Mouse (Mus musculus) cortical plate, adult 2 months (tissue): ENCODE measurements at regions not wholly inside any gene's neighbourhood (a gene's known extent, or its start where the extent isn't known, plus 50 kb on each side); places are given as distances from the start of the nearest gene placed in this dataset.

ENCODE experiments used
- CTCF ChIP-seq: fragments of 200-500 bp; IDR thresholded peaks from 2 replicates; pipeline ENCODE4 v1.5.1; 2011; ENCODE audit warnings: mild to moderate bottlenecking, control low read depth, low read length; ENCODE audit not compliant: insufficient read depth; ENCODE audit errors: extremely low read depth
- POLR2A ChIP-seq: fragments of 200-500 bp; IDR thresholded peaks from 2 replicates; pipeline ENCODE4 v1.6.1; 2011; ENCODE audit warnings: mild to moderate bottlenecking, low read length, control low read depth; ENCODE audit not compliant: insufficient read depth; ENCODE audit errors: extremely low read depth

GRCm38 (mm10) chr16:77989139-77989538 is 312.1 kb upstream of the Cxadr start:
- TF ChIP-seq CTCF (no peak), POLR2A (no peak)
